Mouse (Mus musculus): ENCODE data around the gene Psmc3ip. TPM values are rescaled to one million over a fixed set of nuclear protein-coding genes. Genes with fewer than 3 reads are reported as not detected.

Gene Psmc3ip
- total RNA-seq, 2 experiments from 2014 or later = 2.7 to 4.9 TPM

DNA sequence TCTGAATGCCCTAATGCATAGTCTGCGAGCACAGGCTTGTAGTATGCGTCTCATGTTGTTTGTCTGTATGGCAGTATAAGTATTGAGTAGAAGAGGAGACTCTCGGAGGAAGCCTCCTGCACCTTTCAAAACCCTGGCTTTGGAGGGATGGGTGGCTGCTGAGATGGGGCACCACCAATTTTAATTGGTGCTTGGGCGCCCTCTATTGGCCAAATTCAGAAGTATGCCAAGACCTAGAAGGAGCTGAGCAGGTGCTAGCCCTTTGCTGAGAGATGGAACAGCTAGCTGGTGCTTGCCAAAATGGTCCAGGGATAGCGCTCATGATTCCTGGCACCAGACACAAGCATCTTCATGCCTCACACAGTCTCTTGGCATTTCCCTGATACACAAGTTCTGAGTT is 37.4 kb downstream of the Psmc3ip start:
- DNase-seq (ENCODE audit: low spot score in 2 of 2) = peak; percentile 84 to 85

- no peak for DNase-seq (ENCODE audit: low spot score in 2 of 2)
Observed at GRCm38 (mm10) chr11:101056885-101057284, 38.4 kb downstream of the Psmc3ip start.

GRCm38 (mm10) chr11:101055418-101055817 is 39.8 kb downstream of the Psmc3ip start:
- DNase-seq (ENCODE audit: low spot score in 2 of 2) = no peak

DNA sequence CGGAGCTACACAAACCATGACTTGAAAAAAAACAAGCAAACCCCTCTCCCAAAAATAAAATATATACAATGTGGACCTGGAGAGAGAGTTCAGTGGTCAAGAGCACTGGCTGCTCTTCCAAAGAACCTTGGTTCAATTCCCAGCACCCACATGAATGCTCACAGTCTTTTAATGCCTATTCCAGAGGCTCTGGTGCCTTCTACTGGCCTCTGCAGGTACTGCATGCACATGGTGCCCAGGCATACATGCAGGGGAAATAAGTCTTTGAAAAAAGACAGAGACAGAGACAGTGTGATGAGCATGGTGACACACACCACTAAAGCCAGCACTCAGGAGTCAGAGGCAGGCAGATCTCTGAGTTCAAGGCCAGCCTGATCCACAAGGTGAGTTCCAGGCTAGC is 41.3 kb downstream of the Psmc3ip start:
- DNase-seq (ENCODE audit: low spot score in 2 of 2) = no peak

DNA sequence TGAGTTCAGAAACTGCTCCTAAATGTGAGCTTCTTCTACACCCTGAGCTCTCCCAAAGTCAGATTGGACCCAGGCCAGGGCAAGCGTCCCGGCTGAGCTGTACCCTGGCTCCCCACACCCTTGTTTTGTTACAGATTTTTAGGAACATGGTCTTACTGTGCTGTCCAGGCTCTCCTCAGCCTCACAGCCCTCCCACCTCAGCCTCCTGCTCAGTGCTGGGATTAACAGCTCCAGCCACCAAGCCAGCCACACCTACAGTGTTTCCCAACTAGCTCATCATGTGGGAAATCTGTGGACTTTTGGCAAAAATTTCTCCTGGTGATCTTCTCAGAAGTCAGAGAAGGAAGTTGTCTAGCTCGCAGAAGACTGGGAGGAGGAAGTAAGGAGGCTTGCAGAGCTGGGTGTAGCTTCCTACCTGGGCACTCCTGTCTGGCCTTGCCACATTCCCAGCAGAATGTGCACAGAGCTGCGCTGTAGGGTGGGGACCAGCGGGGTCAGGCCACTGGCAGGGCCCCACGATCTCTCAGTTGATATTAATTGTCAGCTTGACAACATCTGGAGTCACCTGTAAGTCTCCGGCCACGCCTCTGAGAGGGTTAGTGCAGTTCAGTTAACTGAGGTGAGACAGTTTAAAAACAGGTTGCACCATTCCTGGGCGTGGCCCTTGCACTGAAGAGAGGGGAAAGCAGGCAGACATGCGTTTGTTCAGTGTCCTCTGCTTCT is 42.3 kb downstream of the Psmc3ip start:
- DNase-seq (ENCODE audit: low spot score in 2 of 2) = no peak

GRCm38 (mm10) chr11:101051617-101052016 is 43.6 kb downstream of the Psmc3ip start:
- DNase-seq (ENCODE audit: low spot score in 2 of 2) = no peak

DNA sequence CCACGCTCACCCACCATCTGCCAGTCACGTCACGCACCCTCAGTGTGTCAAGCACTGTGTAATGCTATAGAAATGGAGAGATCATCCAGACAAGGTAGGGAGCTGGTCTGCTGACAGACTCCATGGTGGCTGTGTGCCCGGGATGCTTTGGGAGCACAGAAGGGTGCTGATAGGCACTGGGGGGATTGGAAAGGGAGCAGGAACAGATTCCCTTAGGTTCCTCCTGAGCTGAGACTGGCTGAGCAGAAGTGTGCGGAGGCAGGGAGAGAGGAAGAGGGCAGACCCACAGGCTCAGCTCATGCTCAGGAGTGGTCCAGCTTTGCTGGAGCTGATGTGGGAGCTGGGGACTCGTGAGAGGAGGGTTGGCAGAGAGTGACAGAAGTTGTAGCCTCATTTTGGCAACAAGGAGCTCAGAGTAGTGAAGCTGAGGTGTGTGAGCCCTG is 44.2 kb downstream of the Psmc3ip start:
- peak in 1 of 2 experiments; percentile 69 for DNase-seq (ENCODE audit: low spot score in 2 of 2)

- DNase-seq (ENCODE audit: low spot score in 2 of 2) = peak in 1 of 2 experiments; percentile 77
Observed at GRCm38 (mm10) chr11:101050359-101050758, 44.9 kb downstream of the Psmc3ip start.

- no peak for DNase-seq (ENCODE audit: low spot score in 2 of 2)
Observed at GRCm38 (mm10) chr11:101047502-101047901, 47.7 kb downstream of the Psmc3ip start.

DNA sequence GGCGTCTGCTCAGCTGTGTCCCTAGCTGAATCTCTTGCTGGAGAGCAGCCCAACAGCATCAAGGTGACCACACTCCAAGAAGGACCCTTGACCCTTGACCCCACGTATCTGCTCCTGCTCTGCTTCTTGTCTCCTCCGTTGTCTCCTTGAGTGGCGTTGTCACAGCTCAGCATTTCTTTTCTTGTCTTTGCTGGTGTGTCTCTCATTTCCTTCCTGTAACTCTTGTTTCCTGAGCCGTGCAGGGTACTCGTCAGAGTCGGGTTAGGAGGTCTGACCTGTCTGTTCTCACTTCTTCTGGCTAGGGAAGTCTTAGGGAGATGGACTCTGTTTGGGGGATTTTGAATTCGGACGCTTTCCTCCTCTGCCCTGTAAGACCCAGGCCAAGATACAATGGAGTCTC is 48.8 kb downstream of the Psmc3ip start:
- DNase-seq (ENCODE audit: low spot score in 2 of 2) = no peak

GRCm38 (mm10) chr11:101045826-101046225 is 49.4 kb downstream of the Psmc3ip start:
- no peak for DNase-seq (ENCODE audit: low spot score in 2 of 2)

Small RNA genes lying within 50 kb of the gene (microRNA-seq; reads per million reads assigned to microRNA genes)
- 0 reads per million in 2 experiments for gene Gm27626

Other genes starting within 250 kb of the Psmc3ip start
- 10 to 100 TPM; 12.5 to 16.2 TPM for gene Stat5b, start 244.7 kb downstream of the Psmc3ip start, total RNA-seq (2021)
- 1 to 10 TPM; 4.4 to 5.1 TPM for gene Stat5a, start 236.1 kb downstream of the Psmc3ip start, total RNA-seq (2021)
- gene Stat3, start 155.9 kb downstream of the Psmc3ip start, total RNA-seq (2021) = 10 to 100 TPM; 34.9 to 36.4 TPM
- 10 to 100 TPM; 16.3 to 21.5 TPM for gene Cavin1, start 124.5 kb downstream of the Psmc3ip start, total RNA-seq (2021)
- gene Atp6v0a1, start 86.0 kb downstream of the Psmc3ip start, total RNA-seq (2021) = 100 to 1,000 TPM; 451 to 457 TPM
- gene Naglu, start 25.4 kb downstream of the Psmc3ip start, total RNA-seq (2021) = 10 to 100 TPM in 1 of 2 experiments, 1 to 10 TPM in 1; 9.3 to 10.3 TPM
- under 1 TPM; 0.38 to 0.81 TPM for gene Hsd17b1, start 17.0 kb downstream of the Psmc3ip start, total RNA-seq (2021)
- gene Coasy, start 12.9 kb downstream of the Psmc3ip start, total RNA-seq (2021) = 10 to 100 TPM; 32.6 to 35.7 TPM
- gene Mlx, start 8.2 kb downstream of the Psmc3ip start, total RNA-seq (2021) = 10 to 100 TPM; 46.3 to 49.6 TPM
- gene Retreg3, start 24.5 kb upstream of the Psmc3ip start, total RNA-seq (2021) = 10 to 100 TPM; 57.1 to 61.1 TPM
- gene Tubg1, start 24.5 kb upstream of the Psmc3ip start, total RNA-seq (2021) = 10 to 100 TPM; 48.9 to 52.6 TPM
- 10 to 100 TPM; 36.7 to 41.0 TPM for gene Tubg2, start 60.5 kb upstream of the Psmc3ip start, total RNA-seq (2021)
- 100 to 1,000 TPM; 137 to 149 TPM for gene Cntnap1, start 75.1 kb upstream of the Psmc3ip start, total RNA-seq (2021)
- gene Plekhh3, start 75.9 kb upstream of the Psmc3ip start, total RNA-seq (2021) = 10 to 100 TPM; 14.2 to 16.1 TPM
- gene Ccr10, start 80.0 kb upstream of the Psmc3ip start, total RNA-seq (2021) = under 1 TPM in 1 of 2 experiments, not detected in 1; 0.18 TPM
- 10 to 100 TPM; 38.2 to 40.0 TPM for gene Ezh1, start 131.0 kb upstream of the Psmc3ip start, total RNA-seq (2021)
- 10 to 100 TPM; 74.0 to 75.7 TPM for gene Ramp2, start 150.6 kb upstream of the Psmc3ip start, total RNA-seq (2021)
- 10 to 100 TPM; 72.3 to 80.9 TPM for gene Vps25, start 158.3 kb upstream of the Psmc3ip start, total RNA-seq (2021)
- 1 to 10 TPM; 6.9 to 9.4 TPM for gene Wnk4, start 165.1 kb upstream of the Psmc3ip start, total RNA-seq (2021)
- gene Cntd1, start 183.6 kb upstream of the Psmc3ip start, total RNA-seq (2021) = under 1 TPM; 0.33 to 0.46 TPM
- 10 to 100 TPM; 82.2 to 93.7 TPM for gene Coa3, start 183.7 kb upstream of the Psmc3ip start, total RNA-seq (2021)
- gene Becn1, start 206.8 kb upstream of the Psmc3ip start, total RNA-seq (2021) = 100 to 1,000 TPM; 182 to 185 TPM
- 100 to 1,000 TPM; 103 to 114 TPM for gene Psme3, start 220.8 kb upstream of the Psmc3ip start, total RNA-seq (2021)
- 1 to 10 TPM; 4.8 to 5.4 TPM for gene Aoc2, start 229.6 kb upstream of the Psmc3ip start, total RNA-seq (2021)
- 1 to 10 TPM; 1.6 to 2.7 TPM for gene Aoc3, start 235.2 kb upstream of the Psmc3ip start, total RNA-seq (2021)